Mouse (Mus musculus): ENCODE measurements around the gene Prss50. TPM values are rescaled to one million over a fixed set of nuclear protein-coding genes. Genes with fewer than 3 reads are reported as not detected.
"Not testable (repeated sequence)": the region's sequence is repeated elsewhere in the genome, so short reads cannot be mapped to it uniquely, and the experiment has no call there.

Prss50 gene
- not detected in 2 replicates for polyA plus RNA-seq (2012; rRNA removed)

DNA sequence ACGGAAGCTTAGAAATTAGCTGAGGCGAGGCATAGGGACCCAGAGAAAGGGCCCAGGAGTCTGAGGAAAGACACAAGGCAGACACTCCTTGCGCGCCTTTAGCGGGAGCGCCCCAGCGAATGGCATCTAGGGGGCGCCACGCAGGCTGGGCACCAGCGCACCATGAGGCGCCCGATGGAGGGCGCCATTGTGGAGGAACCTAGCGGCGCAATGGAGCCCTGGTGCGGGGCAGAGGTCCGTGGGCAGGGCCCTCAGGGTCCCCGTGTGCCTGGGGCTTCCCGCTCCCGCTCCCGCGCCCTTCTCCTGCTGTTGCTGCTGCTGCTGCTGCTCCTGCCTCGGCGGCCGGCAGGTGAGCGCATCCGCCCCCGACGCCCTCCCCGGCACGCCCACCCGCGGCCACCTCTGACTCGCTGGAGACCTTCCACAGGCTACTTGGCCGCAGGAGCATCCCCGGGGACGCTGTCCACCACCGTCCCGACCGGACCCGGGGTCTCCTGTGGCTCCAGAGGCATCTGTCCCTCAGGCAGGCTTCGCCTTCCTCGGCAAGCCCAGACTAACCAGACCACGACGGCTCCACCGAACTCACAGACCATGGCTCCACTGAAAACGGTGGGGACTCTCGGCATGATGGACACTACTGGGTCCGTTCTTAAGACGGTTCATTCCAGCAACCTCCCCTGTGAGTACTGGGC, at the start of gene Prss50:
Gene Prss50, plus strand, starts transcription at position 187 of the 692 bp plus-strand sequence.
- no peak for DNase-seq (ENCODE audit: low read depth)

DNA sequence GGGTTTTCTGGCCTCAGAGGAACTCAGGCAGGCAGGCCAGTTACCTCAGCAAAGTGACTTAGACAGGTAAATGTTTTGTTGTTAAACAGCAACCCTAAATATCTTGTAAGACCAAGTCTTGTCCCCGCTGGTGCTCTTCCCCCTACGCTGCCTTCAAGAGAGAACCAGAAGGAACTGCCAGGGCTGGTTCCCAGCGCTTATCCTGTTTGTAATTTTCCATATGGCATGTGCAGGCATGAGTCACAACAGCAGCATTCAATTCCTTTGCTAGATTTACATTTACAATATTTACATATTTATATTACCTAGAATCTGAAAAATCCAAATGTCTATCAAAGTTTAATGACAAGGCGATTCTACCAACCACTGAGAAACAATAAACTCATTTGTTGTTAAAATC, 47.7 kb upstream of the Prss50 start:
- no peak for DNase-seq (ENCODE audit: low read depth)

DNA sequence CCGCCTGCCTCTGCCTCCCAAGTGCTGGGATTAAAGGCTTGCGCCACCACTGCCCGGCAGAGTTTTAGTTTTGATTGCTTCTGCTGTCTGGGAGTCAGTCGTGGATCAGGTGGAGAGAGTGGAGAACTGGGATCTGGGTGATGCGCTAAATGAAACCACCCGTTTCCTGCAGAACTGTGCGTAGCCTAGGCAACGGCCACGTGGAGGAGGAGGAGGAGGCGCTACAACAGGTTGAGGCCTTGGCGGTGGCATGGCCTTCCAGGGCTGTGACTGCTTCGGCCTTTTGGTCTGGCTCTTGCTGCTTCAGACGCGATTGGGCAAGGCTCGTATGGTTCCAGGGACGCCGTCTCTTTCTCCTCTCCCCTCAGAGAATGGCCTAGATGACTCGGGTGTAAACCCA, 44.0 kb upstream of the Prss50 start, which contains the start of gene Prss44:
Gene Prss44, plus strand, starts transcription at position 206 of the 400 bp plus-strand sequence.
- DNase-seq (ENCODE audit: low read depth): no peak

DNA sequence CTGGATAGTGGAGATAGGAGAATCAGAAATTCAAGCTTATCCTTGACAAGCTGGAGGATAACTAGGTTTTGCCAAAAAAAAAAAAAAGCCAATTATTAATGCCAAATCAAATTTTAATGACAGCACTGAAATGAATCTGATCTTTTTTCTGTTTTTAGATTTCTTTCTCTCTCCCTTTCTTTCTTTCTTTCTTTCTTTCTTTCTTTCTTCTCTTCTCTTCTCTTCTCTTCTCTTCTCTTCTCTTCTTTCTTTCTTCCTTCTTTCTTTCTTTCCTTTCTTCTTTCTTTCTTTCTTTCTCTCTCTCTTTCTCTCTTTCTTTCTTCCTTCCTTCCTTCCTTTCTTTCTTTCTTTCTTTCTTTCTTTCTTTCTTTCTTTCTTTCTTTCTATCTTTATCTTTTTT, 37.2 kb upstream of the Prss50 start:
- DNase-seq (ENCODE audit: low read depth): not testable (repeated sequence)

DNA sequence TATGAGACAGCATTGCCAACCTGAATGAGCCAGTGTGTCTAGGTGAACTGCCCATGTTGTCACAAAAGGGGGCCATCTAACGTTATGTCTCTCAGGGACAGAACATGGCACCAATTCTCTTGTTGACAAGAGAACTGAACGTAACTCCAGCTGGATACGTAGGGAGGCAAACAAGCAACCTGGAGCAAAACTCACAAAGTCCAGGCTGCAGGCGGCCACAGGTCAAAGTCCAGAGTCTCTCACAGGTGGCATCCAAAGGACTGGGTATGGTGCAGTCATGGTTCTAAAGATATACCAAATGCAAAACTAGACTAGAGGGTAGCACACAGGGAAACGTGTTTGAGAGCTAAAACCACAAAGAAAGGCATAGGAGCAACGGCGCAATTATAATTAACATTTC, 36.3 kb upstream of the Prss50 start:
- DNase-seq (ENCODE audit: low read depth): no peak

- DNase-seq (ENCODE audit: low read depth): no peak
Measured at GRCm38 (mm10) chr9:110825426-110825825, 32.3 kb upstream of the Prss50 start.

DNA sequence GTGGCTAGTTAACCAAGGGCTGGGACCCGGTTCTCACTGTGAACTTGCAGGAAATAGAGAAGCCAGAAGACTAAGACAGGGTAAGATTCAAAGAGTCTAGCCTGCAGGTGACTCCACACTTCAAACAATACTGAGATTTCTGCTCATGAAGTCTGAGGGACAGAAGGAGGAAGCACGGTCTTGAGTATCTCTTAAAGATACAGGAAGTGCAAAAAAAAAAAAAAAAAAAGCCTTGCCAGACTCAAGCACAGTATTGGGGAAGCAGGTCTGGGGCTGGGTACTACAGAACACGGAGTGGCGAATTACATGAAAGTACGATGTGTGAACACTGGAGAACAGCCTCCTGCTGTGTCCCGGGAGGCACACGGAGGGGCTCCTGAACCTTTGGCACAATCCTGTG, 31.9 kb upstream of the Prss50 start:
- DNase-seq (ENCODE audit: low read depth): no peak

GRCm38 (mm10) chr9:110826390-110826789, 31.4 kb upstream of the Prss50 start, which contains the start of gene Prss43:
Prss43 (plus strand) TSS chr9:110826690.
- DNase-seq (ENCODE audit: low read depth): no peak

- DNase-seq (ENCODE audit: low read depth): no peak
Measured at GRCm38 (mm10) chr9:110833021-110833420, 24.7 kb upstream of the Prss50 start.

DNA sequence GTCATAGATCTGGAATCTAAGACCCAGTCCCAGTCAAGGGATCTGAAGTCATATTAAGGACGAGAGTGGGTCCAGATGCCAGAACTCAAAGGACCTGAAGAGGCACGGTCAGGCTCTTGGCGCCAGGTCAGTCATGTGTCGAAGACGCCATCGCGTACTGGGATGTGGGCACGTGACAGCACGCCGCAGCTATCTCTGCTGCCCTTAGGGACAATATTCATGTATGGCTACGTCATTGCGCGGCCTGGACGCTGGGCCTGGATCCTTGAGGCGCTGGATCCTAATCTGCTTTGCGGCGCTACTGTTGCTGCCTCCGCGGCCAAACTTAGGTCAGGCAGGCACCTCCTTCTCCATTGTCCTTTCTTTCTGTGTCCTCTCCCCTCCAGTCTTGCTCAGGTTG, 23.4 kb upstream of the Prss50 start, which contains the start of gene Prss45:
Gene Prss45, plus strand, starts transcription at position 178 of the 400 bp plus-strand sequence.
- no peak for DNase-seq (ENCODE audit: low read depth)

- DNase-seq (ENCODE audit: low read depth): no peak
Measured at GRCm38 (mm10) chr9:110834961-110835360, 22.8 kb upstream of the Prss50 start.

DNA sequence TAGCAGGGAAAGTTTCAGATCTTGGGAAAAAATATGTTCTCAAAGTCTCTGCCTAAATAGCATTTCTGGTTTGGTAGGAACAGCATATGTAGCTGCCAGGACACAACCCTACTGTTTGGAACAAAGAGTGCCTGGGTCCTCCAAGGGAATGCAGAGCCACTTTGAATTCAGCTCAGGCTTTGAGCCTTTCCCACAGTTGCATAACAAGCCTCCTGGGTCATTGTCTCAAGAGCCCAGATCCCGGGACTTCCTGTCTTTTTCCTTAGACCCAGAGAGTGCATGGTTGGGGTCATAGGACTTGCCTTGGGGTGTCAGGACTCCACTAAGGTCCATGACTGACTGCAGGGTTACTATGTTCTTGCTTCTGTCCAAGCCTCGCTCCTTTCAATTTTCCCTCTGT, 21.7 kb upstream of the Prss50 start:
- no peak for DNase-seq (ENCODE audit: low read depth)

DNA sequence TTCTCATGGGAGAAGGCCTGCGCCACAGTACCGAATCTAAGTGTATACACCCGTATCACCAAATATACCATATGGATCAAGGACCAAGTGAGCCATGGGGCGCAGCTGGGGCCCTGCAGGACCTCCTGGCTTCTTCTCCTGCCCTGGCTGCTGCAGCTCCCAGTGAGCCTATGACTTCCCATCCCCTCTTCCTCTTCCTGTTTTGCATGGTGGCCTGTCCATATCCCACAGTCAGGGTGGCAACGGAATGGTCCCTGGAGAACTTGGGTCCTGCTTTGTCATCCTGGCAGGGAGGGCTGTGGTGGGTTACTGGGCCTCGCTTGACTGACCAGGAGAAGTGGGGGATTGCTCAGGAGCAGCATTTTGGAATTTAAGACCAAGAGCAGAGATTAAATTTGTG, 16.9 kb upstream of the Prss50 start:
- no peak for DNase-seq (ENCODE audit: low read depth)

GRCm38 (mm10) chr9:110841438-110841837, 16.3 kb upstream of the Prss50 start:
- peak; percentile 92 for DNase-seq (ENCODE audit: low read depth)

DNA sequence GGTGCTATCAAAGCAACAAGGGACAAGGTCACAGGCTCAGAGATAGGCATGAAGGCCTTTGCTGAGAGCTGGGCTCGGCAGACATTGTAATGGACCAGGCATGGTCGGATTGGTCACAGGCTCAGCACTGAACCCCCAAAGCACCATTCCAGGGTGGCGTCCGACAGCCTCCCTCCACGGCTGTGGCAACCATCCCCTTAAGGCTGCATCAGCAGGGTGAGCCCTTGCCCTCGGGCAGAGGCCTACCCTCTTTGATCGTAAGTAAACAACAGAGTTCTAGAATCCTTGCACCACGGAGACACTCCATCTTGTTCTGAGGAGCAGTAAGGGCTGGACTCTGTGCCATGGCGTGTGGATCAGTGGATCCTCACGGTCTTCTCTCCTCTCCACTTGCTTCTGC, 13.6 kb upstream of the Prss50 start, which contains the start of gene Prss46:
Gene Prss46, plus strand, starts transcription at position 301 of the 400 bp plus-strand sequence.
- no peak for DNase-seq (ENCODE audit: low read depth)

- no peak for DNase-seq (ENCODE audit: low read depth)
Measured at GRCm38 (mm10) chr9:110849162-110849561, 8.6 kb upstream of the Prss50 start.

GRCm38 (mm10) chr9:110855903-110856302, 1.9 kb upstream of the Prss50 start:
- no peak for DNase-seq (ENCODE audit: low read depth)

GRCm38 (mm10) chr9:110856920-110857319, 847 bp upstream of the Prss50 start:
- DNase-seq (ENCODE audit: low read depth): no peak

GRCm38 (mm10) chr9:110858523-110858922, 756 bp downstream of the Prss50 start:
- no peak for DNase-seq (ENCODE audit: low read depth)

DNA sequence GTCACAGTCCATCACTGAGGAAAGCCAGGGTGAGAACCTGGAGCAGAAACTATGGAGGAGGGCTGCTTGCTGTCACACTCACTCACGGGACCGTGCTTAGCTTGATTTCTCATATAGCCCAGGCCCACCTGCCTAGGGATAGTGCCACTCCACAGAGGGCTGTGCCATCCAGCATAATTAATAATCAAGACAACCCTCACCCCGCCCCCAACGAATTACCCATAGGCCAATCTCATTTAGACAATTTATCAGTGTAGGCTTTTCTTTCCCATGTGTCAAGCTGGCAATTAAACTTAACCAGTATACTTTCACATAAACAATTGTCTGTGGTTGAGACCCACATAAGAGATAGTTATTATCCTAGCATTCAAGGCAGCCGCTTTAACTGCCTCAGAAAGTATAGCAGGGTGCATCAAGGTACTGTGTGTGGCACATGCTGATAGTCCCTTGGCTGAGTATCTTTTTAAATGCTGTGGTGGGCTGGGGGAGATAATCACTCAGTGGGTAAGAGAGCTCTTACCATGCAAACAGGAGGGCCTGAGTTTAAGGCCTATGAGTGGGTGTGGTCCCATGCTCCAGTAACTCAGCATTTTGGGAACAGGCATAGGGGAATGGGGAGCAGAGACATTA, 1.3 kb downstream of the Prss50 start:
- DNase-seq (ENCODE audit: low read depth): no peak

DNA sequence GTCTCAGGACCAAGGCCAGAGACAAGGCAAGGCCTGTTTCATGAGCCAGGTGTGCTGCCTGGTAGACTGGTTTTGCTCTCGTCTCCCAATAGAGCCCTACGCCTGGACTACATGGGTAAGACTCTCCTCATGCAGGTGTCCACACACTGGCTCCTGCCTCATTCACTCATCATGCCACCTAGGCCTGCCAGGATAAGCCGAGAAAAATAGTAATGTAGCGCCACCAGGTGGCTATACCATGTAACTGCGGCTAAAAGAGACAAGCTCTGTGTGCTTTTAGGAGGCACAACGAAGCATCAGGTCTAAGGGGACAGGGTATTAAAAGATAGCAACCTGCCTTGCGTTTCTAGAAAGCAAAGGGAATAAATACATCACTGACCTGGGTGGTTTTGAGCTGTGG, 13.3 kb downstream of the Prss50 start:
- no peak for DNase-seq (ENCODE audit: low read depth)

- no peak for DNase-seq (ENCODE audit: low read depth)
Measured at GRCm38 (mm10) chr9:110873681-110874659, 16.2 kb downstream of the Prss50 start.

All from gonadal fat pad, adult 2 months (tissue).